Mouse (Mus musculus) adrenal gland, postnatal 4 days (tissue): ENCODE measurements at regions not wholly inside any gene's neighbourhood (a gene's known extent, or its start where the extent isn't known, plus 50 kb on each side); places are given as distances from the start of the nearest gene placed in this dataset.

Source experiments
- DNase-seq, 2 experiments: peaks; one replicate each; pipeline ENCODE4 v3.0.0; 2021 to 2022; ENCODE audit warnings: low spot score in 2 of 2, mixed read lengths in 2 of 2

DNA sequence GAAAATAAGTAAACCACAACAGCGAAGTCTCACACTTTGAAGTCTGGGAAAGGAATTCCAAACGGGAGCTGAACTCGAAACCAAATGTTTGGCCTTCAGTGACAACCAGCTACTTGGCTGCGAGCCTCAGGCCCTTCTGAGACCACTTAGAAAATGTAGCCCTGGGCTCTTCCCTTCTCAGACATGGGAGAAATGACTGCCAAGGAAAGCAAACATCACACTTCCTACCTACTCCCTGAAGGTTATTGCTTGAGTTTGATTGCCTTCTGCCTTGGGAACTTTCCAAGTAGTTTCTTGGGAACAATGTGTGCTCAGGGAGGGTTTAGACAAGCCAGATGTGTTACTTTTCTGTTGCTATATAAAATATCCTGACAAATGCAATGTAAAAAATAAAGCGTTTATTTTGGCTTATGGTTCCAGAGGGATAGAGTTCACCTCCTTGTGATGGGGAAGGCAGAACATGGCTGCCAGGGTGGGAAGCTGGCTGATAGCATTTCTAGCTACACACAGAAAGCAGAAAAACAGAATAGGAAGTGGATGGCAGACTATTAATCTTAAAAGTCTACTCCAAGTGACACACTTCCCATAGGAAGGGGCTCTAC is 194.8 kb upstream of the Rack1 start:
- DNase-seq = no peak

DNA sequence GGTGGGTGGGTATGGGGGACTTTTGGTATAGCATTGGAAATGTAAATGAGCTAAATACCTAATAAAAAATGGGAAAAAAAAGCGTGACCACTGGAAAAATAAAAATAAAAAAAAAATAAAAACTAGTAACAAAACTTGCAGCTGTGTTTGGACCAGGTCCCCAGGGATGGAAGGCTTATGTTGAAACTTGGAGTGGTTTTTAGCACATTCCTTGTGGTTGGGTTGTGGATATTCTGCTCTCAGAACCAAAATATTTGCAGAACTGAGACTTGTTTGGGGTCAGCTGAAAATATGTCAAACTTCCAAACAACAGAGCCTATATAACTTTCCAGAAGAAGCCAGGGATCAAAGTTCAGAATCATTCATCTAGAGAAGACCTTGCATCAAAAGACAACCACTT is 199.0 kb upstream of the Rack1 start:
- DNase-seq = no peak

GRCm38 (mm10) chr11:48599573-48600127 is 200.5 kb upstream of the Rack1 start:
- peak in 1 of 2 experiments; percentile 25 for DNase-seq

- DNase-seq = no peak
These were observed 201.1 kb upstream of the Rack1 start for GRCm38 (mm10) chr11:48599033-48599432.

DNA sequence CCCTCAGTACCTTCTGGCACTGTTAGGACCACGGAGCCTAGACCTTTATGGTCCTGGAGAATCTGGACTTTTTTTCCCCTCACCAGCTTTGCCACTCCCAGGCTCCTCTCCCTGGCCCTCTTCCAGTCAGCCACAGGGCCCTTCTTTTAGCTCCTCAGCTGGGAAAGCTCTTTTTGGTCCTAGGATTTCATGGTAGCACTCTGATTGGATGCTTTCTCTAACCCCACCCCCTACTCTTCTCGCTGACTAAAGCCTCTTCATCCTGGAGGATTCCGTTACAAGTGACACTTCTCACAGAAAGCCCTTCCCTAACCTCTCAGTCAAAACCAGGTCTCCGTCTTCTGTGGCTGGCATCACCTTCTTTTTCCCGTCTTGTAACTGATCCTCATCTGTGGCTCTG is 205.7 kb upstream of the Rack1 start:
- DNase-seq = no peak

DNA sequence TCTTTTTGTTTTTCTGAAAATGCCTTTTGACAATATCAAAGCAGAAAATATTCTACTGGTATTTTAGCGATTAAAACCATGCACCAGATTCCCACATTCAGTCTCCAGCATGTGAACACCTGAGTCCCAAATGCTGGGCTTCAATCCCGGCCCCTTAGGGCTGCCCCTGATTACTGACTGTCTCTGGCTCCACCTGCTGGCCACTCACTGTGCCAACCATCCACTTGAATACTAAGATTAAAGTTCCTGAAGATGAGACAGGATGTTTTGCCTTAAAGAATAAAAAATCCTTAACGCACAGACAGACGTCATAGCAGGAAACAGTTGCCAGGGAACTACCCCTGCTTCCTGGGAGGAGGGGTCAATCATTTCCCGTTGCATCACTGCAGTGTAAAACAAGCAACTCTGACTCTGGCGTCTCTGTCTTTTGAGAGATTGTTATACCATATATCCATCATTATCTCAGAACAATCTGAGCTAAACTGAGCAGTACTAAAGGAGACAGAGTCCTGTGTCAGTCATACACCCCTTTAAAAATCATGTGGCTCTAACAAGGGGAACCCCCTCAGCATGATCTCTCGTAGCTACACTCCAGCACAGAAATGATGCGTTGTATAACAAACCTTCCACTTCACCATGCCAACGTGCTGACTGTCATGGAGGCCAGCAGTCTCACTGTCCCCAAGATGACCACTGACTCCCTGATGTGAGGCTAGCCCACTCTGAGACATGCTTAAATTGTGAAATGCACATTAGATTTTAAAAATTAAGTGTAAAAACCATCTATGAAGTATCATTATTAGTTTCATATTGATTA is 211.1 kb upstream of the Rack1 start:
- peak; percentile 21 to 30 for DNase-seq

GRCm38 (mm10) chr11:48568769-48569168 is 231.4 kb upstream of the Rack1 start:
- no peak for DNase-seq

DNA sequence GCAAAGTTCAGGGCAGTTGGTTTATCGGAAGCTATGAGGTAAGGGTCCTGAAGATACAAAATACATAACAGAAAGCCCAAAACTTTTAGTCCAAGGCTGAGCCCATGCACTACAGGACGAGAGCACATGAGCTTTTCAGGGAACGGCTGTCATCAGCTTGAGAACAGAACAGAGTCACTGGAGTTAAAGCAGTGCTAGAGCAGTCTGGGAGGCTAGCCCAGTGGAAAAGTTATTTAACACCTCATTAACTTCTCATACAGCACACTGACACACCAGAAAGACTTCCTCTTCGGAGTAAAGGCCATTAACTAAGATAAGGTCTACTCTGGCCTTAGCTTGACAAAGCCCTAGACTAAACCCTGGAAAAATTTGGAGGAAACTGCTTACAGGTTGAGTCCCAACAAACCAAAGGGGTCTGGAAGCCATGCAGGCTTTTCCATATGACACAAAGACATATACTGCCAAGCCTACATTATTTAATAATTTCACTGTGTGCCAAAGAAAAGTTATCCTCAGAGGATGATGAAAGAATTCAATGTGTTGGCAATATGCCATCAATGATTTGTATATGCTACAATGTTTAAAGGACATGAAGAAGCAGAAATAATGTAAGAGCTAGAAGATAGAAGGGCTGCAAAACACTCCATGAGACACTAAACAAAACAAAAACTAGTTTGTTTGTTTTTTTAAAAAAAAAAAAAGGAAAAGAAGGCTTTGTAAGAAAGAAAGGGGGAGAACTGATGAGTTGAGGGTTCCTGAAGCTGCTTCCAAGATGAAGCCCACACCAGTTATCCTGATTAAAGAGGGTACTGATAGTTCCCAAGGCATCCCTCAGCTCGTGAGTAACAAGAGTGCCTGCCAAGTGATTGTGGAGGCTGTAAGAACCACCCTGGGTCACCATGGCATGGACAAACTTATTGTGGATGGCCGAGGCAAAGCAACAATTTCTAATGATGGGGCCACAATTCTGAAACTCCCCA is 232.3 kb upstream of the Rack1 start:
- DNase-seq = no peak

DNA sequence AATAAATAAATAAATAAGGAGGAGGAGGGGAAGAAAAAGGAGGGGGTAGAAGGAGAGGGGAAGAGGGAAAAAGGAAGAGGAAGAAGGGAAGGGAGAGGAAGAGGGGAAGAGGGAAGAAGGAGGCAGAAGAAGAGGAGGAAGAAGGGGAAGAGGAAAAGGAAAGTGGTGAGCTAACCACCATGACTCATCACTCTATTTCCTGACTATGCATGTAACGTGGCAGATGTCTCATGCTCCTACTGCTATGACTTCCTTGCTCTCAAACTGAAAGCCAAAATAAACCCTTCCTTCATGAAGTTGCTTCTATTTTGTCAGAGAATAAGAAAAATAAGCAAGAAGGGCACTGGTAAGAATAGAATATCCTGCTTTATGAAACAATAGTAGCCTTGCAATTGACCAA is 242.1 kb upstream of the Rack1 start:
- no peak for DNase-seq

GRCm38 (mm10) chr11:48552006-48552405 is 248.1 kb upstream of the Rack1 start:
- no peak for DNase-seq

GRCm38 (mm10) chr11:48551201-48551600 is 248.9 kb upstream of the Rack1 start:
- DNase-seq = no peak

GRCm38 (mm10) chr11:48526316-48526715 is 273.8 kb upstream of the Rack1 start:
- no peak for DNase-seq

DNA sequence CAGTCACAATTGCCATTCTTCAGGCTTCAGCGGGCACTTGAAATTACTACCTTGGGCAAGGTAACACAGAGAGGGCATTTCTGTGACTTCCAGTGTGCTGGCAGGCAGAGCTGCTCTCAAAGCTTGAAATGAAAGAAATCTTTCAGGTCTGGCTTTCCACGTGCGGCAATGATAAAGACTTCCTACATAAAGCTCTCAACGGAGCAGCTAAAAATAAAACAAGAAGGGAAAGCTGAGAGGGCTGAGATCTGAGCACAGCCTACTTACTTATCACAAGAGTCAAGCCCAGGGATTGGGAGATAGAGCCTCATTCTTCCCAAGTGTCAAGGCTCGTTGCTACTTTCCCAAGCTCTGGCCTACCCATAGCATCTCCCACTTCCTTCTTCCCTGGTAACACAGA is 274.6 kb upstream of the Rack1 start:
- DNase-seq = no peak

- peak in 1 of 2 experiments; percentile 60 for DNase-seq
These were observed 293.2 kb upstream of the Rack1 start for GRCm38 (mm10) chr11:48506886-48507285.

GRCm38 (mm10) chr11:48502011-48502806 is 297.9 kb upstream of the Rack1 start:
- no peak for DNase-seq

DNA sequence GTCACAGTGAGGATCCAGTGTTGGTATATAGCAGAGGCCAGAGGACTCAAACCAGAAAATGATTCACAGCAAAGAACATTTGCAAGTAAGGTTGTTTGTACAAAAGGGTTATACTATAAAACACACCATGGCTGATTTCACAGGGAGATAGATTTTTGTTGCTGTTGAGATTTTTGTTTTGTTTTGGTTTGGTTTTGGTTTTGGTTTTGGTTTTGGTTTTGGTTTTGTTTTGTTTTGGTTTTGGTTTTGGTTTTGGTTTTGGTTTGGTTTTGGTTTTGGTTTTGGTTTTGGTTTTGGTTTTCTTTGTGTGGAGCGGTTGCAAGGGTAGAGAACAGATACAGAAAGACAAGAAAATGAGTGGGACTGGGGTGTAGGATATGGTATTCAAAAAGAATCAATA is 301.1 kb upstream of the Rack1 start:
- no peak for DNase-seq

DNA sequence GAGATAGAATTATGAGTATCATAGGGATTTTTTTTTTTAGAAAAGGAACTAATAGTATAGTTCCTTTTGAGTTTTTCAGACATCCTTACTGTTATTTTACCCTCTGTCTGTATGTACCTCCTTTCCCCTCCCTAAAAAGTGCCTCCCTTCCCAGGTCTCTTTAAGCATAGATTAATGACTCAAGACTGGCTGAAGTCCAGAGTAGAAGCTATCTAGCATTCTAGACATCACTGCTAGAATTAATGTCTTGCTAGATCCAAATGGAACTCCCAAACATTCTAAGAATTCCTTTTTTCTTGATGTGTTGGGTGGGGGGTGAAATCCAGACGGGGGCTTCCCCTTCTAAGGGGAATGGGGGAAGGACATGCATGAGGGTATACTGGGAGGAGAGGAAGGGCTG is 311.8 kb upstream of the Rack1 start:
- no peak for DNase-seq

- no peak for DNase-seq
These were observed 336.1 kb upstream of the Rack1 start for GRCm38 (mm10) chr11:48464036-48464435.

GRCm38 (mm10) chr11:48449883-48450282 is 350.2 kb upstream of the Rack1 start:
- DNase-seq = no peak

- DNase-seq = no peak
These were observed 357.4 kb upstream of the Rack1 start for GRCm38 (mm10) chr11:48442534-48443254.
